Mouse (Mus musculus) lung, postnatal 14 days (tissue): ENCODE measurements around the gene Chn1.

Experiments
- DNase-seq: peaks from one replicate; pipeline ENCODE4 v3.0.0; 2021

Chn1 gene

DNA sequence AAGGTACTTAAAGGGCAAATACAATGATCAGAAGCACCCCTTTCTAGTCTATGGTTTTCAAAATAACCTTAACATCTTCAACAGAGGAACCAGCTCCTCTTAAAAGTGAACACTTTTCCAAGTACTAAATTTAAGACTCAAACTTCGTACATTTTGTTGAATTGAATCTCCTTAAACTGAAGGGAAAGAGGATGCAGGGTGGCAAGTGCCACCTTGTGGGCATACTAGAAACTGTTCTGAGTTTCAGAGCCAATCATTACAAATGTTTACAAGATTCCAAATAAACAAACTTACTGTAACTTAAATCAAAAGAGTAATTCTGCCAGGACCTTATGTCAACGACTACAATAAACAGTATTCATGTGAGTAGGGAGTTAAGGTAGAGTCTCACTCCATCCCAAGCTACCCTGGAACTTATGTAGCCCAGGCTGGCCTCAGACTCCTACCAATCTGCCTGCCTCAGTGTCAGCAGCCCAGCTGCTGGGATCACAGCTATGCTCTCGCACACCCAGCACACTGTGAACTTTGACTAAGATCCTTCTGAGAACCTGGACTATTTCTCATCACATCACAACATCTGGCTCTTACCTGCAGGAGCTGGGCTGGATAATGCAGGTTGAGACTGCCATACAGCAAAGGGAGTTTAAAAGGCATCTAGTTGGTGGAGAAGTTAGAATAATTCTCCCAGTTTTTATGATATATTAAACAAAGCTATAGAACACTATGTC, 29.3 kb downstream of the Chn1 start:
- no peak for DNase-seq

GRCm38 (mm10) chr2:73741286-73741685, 33.9 kb downstream of the Chn1 start:
- DNase-seq, result no peak

- DNase-seq, result no peak
These were observed 47.3 kb downstream of the Chn1 start for GRCm38 (mm10) chr2:73727868-73728267.

- no peak for DNase-seq
These were observed 50.2 kb downstream of the Chn1 start for GRCm38 (mm10) chr2:73724934-73725333.

GRCm38 (mm10) chr2:73721821-73722220, 53.3 kb downstream of the Chn1 start:
- no peak for DNase-seq

- no peak for DNase-seq
These were observed 62.7 kb downstream of the Chn1 start for GRCm38 (mm10) chr2:73712481-73712880.

DNA sequence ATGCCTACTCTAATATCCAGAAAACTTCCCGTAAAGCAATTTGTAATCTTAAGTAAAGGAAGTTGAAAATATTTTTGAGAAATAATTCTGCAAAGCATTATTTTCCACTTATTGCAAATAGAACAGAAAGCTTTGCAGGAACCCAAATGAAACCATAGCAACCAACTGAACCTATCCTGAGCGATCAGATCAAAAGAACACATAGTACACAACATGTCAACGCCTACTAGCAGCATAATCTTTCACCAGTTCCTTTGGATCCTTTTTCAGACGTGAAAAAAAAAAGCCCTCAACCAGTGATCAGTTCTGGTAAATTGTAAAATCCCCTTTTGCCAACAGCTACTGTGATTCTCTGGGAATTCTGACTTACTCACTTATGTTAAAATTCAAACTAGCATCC, 82.1 kb downstream of the Chn1 start:
- no peak for DNase-seq

DNA sequence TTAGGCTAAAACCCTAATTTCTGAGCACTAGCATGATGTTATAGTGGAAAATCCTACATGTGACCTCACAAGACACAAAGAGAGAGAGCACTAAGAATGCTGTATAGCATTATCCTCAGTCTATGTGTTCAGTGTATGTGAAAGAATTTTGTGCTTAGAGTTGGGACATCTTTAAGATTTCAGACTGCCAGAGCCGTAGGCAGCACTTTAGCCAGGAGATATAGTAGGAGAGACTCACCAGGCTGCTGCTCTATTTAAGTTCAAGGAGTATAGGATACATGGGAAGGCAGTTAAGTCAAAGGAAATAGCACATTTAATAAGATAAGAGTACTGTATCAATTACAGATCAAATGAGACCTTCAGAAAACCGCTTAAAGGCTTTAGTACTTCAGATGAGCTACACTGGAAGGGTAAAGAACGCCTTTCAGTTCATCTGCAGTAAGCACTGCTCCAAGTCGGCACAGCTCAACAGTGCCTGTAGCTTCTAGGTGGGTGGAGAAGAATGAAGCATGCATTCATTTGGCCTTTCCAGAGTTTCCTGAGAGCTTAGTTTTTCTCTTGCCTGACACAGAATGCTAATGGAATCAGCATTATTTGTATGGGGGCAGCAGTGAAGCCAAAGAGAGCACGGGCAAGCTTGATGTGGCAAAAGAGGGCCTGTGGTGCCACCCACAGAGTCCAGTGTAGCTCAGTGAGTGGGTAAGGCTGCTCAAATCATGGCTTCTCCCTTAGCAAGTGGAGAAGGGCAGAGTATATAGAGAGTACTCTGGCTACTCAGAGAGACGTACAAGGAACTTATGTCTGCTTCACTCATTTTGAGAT, 84.2 kb downstream of the Chn1 start:
- no peak for DNase-seq

GRCm38 (mm10) chr2:73682500-73682899, 92.6 kb downstream of the Chn1 start:
- no peak for DNase-seq

DNA sequence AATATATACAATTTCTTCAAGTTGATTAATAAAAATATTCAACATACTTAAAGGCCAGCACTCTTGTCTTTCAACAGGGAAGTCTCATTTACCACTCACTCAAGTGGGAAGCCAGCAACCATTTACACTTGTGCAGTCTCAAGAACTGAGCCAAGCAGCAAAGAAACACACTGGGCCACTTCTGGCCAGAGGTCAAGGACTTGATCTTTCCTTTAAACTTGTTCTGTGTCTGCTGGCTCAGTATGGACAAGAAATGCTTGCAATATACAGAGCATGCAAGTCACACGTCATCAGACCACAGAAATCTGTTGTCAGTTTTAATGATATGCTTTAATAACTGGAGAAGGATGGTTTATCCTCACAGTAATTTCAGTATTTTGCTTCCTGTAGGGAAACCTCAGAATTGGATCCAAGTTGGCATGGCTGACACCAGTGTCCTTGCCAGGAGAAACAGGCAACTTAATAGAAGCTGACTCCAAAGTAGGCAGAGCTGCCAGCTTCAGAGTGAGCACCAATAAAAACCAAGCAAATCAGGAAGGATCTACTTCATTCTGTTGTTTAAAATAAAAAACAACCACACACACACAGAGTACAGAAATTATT, 94.6 kb downstream of the Chn1 start:
- DNase-seq, result peak; percentile 39

DNA sequence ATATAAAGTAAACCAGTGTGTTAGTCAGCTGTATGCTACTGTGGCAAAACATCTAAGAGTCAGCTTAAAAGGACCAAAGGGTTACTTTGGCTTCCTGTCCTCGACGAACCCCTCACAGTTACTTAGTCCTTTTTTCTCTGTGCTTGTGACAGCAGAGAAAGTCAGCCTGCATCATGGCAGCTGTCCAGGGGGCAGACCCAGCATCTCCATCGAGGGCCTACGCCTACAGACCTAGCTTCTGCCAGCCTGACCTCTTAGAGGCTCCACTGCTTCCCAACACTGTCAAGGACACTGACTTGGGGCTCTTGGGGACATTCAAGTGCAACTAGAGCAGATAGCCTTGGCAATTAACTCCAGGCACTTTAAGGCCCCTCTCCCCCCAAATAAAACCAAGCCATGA, 106.5 kb downstream of the Chn1 start:
- DNase-seq, result peak; percentile 27

DNA sequence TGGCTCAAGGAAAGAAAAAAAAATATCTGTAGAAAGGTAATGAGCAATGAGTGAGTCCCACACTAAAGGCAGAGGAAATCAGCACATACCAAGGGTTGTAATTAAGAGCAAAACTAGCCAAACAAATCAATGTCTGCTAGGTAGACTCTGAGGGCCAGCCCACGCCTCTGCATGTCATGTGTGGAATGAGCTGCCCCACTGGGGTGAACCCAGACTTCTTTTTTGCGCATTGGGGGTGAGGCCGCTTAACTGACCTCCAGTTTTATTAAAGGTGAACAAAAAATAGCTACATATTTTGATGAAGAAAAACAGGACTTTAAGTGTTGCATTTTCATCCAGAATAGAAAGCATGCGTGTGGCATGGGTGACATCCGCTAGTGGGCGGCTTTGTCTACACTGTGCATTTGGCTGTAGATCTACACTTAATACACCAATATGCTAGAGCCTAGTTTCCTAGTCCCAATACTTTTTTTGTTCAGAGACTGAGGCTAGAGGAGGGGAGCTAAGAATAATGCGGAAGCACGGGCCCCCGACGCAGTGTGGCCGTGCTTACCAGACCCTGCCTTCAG, 114.5 kb downstream of the Chn1 start:
- DNase-seq, result no peak

GRCm38 (mm10) chr2:73659726-73660565, 115.2 kb downstream of the Chn1 start:
- DNase-seq, result peak; percentile 26

DNA sequence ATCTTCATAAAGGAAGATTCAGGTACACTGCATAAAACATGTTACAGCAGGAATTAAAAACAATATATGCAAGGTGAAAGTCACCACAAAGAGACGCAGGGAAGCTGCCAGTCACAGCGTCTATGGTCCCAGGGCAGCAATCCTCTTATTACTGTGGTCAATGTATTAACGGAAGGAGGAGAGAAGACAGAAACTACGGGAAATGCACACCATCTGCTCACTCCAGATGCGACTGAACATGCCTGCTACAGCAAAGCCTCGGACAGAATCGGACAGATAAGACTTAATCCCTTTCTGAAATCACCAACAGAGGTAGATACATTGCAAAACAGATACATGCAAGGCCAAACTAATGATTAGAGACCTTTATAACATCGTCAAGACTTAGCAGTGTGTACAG, 116.1 kb downstream of the Chn1 start:
- no peak for DNase-seq

GRCm38 (mm10) chr2:73657961-73658360, 117.2 kb downstream of the Chn1 start:
- DNase-seq, result no peak

DNA sequence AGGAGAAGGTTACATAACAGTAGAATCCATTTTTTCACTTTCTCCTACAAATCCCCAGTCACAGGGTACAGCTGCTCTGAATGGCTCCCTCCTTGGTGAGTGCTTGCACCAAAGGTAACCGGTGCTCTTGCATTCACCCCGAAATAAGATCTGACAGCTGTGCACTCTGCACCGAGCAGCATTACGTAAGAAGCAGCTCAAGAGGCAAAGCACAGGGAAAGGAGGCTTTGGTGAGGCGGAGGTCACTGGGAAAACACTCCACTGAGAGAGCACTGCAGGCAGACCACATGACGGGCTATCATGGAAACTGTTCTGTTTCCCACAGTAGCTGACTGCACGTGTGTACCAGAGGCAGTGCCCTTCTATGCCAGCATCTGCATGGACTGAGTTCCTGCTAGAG, 118.0 kb downstream of the Chn1 start:
- peak; percentile 51 for DNase-seq

- no peak for DNase-seq
These were observed 119.5 kb downstream of the Chn1 start for GRCm38 (mm10) chr2:73655663-73656062.

DNA sequence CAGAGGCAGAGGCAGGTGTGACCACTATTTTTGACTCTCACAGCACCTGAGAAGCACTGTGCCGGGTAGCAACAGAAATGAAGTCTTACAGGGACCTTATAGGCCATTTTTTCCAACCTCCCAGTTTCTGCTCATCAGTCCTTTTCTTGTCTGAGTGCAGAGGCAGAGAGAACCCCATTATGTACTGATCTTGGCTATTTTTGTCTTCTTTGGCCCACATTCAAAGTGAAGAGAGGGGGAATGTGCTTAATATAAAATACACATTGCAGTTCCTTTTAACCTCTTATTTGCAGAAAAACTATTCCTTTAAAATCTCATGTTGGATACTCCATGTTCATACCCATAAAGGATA, 120.3 kb downstream of the Chn1 start:
- no peak for DNase-seq

DNA sequence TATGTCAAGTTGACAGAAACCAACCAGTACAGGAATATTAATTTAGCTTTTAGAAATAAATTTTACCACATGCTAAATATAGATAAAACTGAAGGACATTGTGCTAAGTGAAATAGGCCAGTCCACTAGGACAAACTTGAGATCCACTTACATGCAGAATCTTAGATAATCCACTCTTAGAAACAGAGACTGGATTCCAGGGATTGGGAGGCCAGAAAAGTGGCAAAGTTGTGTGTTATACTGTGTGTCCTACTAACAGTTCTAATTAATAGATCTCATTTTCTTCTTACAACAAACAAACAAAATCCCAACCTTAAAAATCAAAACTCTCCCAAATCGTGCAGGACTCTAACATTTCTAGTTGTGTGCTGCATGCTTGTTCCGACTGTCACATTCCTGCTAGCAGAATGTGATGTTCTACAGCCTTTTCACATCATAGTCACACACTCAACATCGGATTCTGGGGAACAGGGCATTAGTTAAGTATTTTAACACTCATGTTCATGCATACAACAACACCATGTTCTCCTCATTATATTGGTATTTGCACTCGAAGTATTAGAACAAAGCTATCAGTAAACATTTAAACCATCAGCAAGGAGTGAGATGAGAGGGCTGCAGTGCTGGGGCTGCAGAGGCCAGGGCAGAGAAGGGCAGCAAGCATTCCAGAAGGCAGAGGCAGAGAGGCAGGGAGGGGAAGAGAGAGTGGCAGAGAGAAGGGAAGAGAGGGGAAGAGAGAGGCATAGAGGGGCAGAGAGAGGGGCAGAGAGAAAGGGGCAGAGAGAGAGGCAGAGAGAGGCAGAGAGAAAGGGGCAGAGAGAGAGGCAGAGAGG, 120.9 kb downstream of the Chn1 start:
- no peak for DNase-seq

DNA sequence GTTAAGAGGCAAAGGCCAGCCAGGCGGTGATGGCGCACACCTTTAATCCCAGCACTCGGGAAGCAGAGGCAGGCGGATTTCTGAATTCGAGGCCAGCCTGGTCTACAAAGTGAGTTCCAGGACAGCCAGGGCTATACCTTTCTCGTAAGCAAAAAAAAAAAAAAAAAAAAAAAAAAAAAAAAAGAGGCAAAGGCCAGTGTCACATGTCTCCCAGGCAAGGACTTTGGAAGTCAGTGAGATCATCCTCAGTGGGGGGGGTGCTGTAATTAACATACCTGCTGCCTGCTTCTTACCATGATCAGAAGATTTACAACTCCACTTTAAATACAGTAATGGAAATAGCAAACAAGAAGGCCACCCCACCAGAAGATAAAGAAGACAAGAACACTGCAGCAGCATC, 137.5 kb downstream of the Chn1 start:
- no peak for DNase-seq

- no peak for DNase-seq
These were observed 138.8 kb downstream of the Chn1 start for GRCm38 (mm10) chr2:73636387-73636786.

DNA sequence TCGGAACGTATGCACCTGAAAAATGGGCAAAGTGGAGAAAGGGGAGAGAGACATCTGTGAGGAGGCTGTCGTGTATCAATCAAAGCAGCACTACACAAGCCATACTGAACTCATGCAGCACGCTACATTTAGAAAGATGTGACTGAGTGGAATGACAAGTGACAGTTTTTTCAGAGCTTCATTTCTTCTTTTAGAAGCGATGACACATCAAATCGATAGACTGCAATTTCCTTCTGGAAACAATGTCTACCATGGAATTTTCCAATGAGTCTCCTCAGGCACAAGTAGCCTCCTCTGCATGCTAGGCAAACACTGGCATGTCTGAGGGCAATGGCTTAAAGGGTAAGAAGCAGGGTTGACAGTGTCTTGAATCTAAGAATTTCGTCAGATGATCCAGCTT, 143.3 kb downstream of the Chn1 start:
- no peak for DNase-seq
